Mouse (Mus musculus) liver, adult 2 months (tissue): ENCODE measurements at regions not wholly inside any gene's neighbourhood (a gene's known extent, or its start where the extent isn't known, plus 50 kb on each side); places are given as distances from the start of the nearest gene placed in this dataset.
A peak's percentile ranks its signal among the peaks of the same experiment; 100 is the strongest.

Source experiments
- DNase-seq: peaks from one replicate; pipeline ENCODE4 v3.0.0-alpha.2; 2011; ENCODE audit warnings: low read depth, low spot score; ENCODE audit errors: extremely low read depth
- H3K27ac ChIP-seq: fragments of 200-500 bp; replicated peaks from 2 replicates; pipeline ENCODE4 v1.5.1; 2012; ENCODE audit warnings: low read depth, mild to moderate bottlenecking, control low read depth, inconsistent platforms, low read length; ENCODE audit not compliant: insufficient read depth
- H3K27me3 ChIP-seq: fragments of 200-500 bp; 2 replicates; pipeline ENCODE4 v1.6.1; 2012; ENCODE audit warnings: mild to moderate bottlenecking, moderate library complexity, low read length, inconsistent platforms; ENCODE audit not compliant: control insufficient read depth, insufficient read depth
- H3K36me3 ChIP-seq: fragments of 200-500 bp; 2 replicates; pipeline ENCODE4 v1.6.1; 2012; ENCODE audit warnings: low read length, inconsistent platforms; ENCODE audit not compliant: control insufficient read depth, insufficient read depth
- H3K4me1 ChIP-seq: fragments of 200-500 bp; 2 replicates; pipeline ENCODE4 v1.6.1; 2011; ENCODE audit warnings: low read length; ENCODE audit not compliant: control insufficient read depth, insufficient read depth
- H3K4me3 ChIP-seq: fragments of 200-500 bp; 2 replicates; pipeline ENCODE4 v1.5.1; 2011; ENCODE audit warnings: low read depth, mild to moderate bottlenecking, control low read depth, low read length, moderate library complexity; ENCODE audit not compliant: insufficient read depth
- H3K79me2 ChIP-seq: fragments of 200-500 bp; 2 replicates; pipeline ENCODE4 v1.6.1; 2012; ENCODE audit warnings: inconsistent platforms, mild to moderate bottlenecking, low read length, moderate library complexity; ENCODE audit not compliant: control insufficient read depth, insufficient read depth
- H3K9ac ChIP-seq: fragments of 200-500 bp; 2 replicates; pipeline ENCODE4 v1.6.1; 2012; ENCODE audit warnings: low read depth, mild to moderate bottlenecking, control low read depth, inconsistent platforms, low read length
- CTCF ChIP-seq: fragments of 200-500 bp; IDR thresholded peaks from 2 replicates; pipeline ENCODE4 v1.5.1; 2011; ENCODE audit warnings: low read depth, low read length, control low read depth
- POLR2A ChIP-seq: fragments of 200-500 bp; IDR thresholded peaks from 2 replicates; pipeline ENCODE4 v1.6.1; 2011; ENCODE audit warnings: low read length, control low read depth; ENCODE audit not compliant: insufficient read depth; ENCODE audit errors: extremely low read depth
- WGBS: fragments of 180-500 bp; shearing (Covaris S2); methylation state at CpG from one replicate; pipeline ENCODE4 v1.1.7; 2018; 5-methylcytosine and 5-hydroxymethylcytosine counted together

DNA sequence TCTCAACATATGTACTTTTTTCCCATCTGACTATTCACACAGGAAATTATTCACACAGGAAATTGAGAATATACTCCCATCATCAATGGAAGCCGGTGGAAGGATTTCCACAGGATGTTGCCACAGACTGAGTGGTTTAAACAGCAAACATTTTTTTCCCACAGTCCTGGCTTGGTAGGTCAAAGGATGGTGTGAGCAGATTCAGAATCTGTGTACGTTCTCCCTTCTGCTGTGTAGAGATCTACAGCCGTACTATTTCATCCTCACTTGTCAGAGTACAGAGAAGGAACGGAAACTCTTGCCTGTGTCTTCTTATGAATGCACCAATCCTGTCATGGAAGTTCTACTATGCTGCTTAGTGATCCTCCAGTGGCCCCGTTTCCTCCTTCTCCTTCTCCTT, 261.2 kb upstream of the P2ry1 start:
- no peaks in the 10 kb centered on the region for H3K27me3 ChIP-seq
- no peaks in the 10 kb centered on the region for H3K36me3 ChIP-seq
- H3K9ac ChIP-seq, result no peak overlapping the region
- 68% methylated on average over 5 of the region's 5 CpGs for WGBS
- TF ChIP-seq CTCF (no peak), POLR2A (no peak)
- H3K4me1 ChIP-seq, result no peaks in the 10 kb centered on the region
- no peak overlapping the region for H3K27ac ChIP-seq
- no peak overlapping the region for H3K4me3 ChIP-seq
- H3K79me2 ChIP-seq, result no peaks in the 10 kb centered on the region
- no peak for DNase-seq

DNA sequence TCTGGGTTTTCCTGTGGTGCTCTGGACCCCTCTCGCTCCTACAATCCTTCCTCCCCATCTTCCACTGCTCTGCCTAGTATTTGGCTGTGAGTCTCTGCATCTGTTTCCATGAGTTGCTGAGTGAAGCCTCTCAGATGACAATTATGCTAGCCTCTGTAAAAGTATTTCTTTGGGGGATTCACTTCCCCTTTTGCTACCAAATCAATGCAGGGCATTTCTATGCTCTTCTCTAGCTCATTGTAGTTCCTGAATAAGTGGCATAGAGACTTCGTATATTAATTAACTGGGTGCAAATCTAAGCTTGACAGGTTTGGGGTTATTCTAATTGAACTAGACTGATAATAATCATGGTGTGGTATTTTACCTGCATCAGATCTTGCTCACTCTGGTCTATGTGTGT, 260.4 kb upstream of the P2ry1 start:
- no peaks in the 10 kb centered on the region for H3K4me1 ChIP-seq
- H3K27ac ChIP-seq, result no peak overlapping the region
- no peak for DNase-seq
- H3K4me3 ChIP-seq, result no peak overlapping the region
- WGBS, result 83% methylated on average over 2 of the region's 2 CpGs
- no peak overlapping the region for H3K9ac ChIP-seq
- no peak for TF ChIP-seq POLR2A
- no peak for TF ChIP-seq CTCF
- no peaks in the 10 kb centered on the region for H3K27me3 ChIP-seq
- no peaks in the 10 kb centered on the region for H3K36me3 ChIP-seq
- H3K79me2 ChIP-seq, result no peaks in the 10 kb centered on the region

DNA sequence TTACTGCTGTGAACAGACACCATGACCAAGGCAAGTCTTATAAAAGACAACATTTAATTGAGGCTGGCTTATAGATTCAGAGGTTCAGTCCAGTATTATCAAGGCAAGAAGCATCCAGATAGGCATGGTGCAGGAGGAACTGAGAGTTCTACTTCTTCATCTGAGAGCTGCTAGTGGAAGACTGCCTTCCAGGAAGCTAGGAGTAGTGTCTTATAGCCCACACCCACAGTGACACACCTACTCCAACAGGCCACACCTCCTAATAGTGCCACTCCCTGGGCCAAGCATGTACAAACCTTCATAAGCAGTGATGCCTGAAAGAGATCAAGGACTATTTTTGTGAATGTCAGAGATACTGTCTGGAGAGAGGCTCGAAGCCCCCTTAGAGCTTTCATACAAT, 257.5 kb upstream of the P2ry1 start:
- 89% methylated on average over 1 of the region's 1 CpGs for WGBS
- Histone ChIP-seq H3K36me3 (no peaks in the 10 kb centered on the region), H3K4me3 (no peak overlapping the region), H3K9ac (no peak overlapping the region), H3K27ac (no peak overlapping the region), H3K27me3 (no peaks in the 10 kb centered on the region), H3K79me2 (no peaks in the 10 kb centered on the region), H3K4me1 (no peaks in the 10 kb centered on the region)
- TF ChIP-seq POLR2A, result no peak
- no peak for TF ChIP-seq CTCF
- no peak for DNase-seq

DNA sequence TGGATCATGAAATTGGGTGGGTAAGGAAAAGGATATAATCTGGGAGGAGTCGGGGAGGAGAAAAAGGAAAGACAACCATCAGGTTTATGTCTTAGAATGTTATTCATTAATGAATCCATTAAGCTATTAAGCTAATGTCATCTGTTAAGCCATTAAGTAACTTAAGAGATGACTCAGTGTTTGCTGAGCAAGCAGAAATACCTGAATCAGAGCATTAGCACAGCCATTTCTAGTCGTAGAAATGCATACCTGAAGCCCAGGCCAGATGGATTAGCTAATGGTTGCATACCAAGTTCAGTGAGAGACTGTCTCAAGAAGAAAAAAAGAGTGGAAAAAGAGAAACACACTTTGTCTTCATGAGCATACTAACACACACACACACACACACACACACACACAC, 244.0 kb upstream of the P2ry1 start:
- H3K79me2 ChIP-seq, result no peaks in the 10 kb centered on the region
- no peak overlapping the region for H3K4me3 ChIP-seq
- H3K4me1 ChIP-seq, result no peaks in the 10 kb centered on the region
- no peak for TF ChIP-seq POLR2A
- no peak for TF ChIP-seq CTCF
- no peak for DNase-seq
- no peaks in the 10 kb centered on the region for H3K36me3 ChIP-seq
- WGBS, result 69% methylated on average over 2 of the region's 2 CpGs
- H3K9ac ChIP-seq, result no peak overlapping the region
- no peaks in the 10 kb centered on the region for H3K27me3 ChIP-seq
- H3K27ac ChIP-seq, result no peak overlapping the region

DNA sequence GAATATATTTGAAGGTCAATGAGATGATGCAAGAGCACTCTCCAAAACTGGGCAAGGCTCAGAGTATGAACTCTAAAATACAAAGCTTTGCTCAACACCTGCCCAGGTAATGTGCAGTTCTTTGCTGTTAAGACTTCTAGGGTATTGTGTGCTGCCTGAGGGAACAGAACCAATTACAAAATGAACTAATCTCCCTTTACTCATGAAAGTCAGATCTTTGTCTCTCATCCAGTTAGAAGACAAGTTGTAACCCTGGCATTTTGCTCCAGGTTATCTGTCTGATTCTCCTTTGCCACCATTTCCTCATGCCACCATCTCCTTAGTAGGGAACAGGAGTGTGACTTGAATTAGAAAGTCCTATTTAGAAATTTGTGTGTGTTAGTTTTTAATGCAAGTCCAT, 243.5 kb upstream of the P2ry1 start:
- Histone ChIP-seq H3K9ac (no peak overlapping the region), H3K4me3 (no peak overlapping the region), H3K4me1 (no peaks in the 10 kb centered on the region), H3K27me3 (no peaks in the 10 kb centered on the region), H3K36me3 (no peaks in the 10 kb centered on the region), H3K27ac (no peak overlapping the region), H3K79me2 (no peaks in the 10 kb centered on the region)
- DNase-seq, result peak; percentile 35
- no peak for TF ChIP-seq POLR2A
- no peak for TF ChIP-seq CTCF

DNA sequence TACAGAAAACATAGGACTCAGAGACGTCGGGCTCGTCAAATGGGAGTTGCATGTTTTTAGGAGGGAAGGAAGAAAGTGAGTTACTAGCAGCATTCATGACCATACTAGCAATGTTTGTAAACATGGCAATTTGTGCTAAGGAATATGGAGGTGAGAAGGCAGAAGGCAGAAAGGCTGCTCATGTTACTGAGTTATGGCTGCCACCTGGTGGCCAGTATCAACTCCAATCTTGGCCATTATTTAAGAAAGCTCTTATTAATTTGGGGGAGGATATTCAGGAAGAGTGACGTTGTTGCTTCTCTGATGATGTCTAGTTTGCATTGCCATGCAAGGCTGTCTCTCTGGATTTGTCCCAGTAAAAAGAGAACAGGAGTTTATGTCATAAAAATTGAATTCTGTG, 239.7 kb upstream of the P2ry1 start:
- DNase-seq, result peak; percentile 45
- no peaks in the 10 kb centered on the region for H3K4me1 ChIP-seq
- no peak overlapping the region for H3K4me3 ChIP-seq
- TF ChIP-seq POLR2A (no peak), CTCF (peak; percentile 43)
- H3K9ac ChIP-seq, result no peak overlapping the region
- no peaks in the 10 kb centered on the region for H3K79me2 ChIP-seq
- 56% methylated on average over 4 of the region's 4 CpGs for WGBS
- H3K36me3 ChIP-seq, result no peaks in the 10 kb centered on the region
- no peaks in the 10 kb centered on the region for H3K27me3 ChIP-seq
- no peak overlapping the region for H3K27ac ChIP-seq
